Mouse (Mus musculus): ENCODE results near the gene Fgf2. TPM values are rescaled to one million over a fixed set of nuclear protein-coding genes. Genes with fewer than 3 reads are reported as not detected.

The Fgf2 gene
- total and polyA plus RNA-seq, 3 experiments = 0.95 to 6.8 (median 3.9) TPM

- Histone ChIP-seq H3K4me3 (ENCODE audit: low read depth, low read length) (no peak overlapping the region), H3K4me1 (ENCODE audit: insufficient read depth, low read depth, low read length) (peaks cover 27% of the 10 kb centered on the region), H3K36me3 (replicated peaks) (peaks cover 46% of the 10 kb centered on the region), H3K9me3 (replicated peaks) (no peaks in the 10 kb centered on the region), H3K27me3 (ENCODE audit: insufficient read depth, low read length) (no peaks in the 10 kb centered on the region)
- DNase-seq (ENCODE audit: low spot score) = no peak
- no peak for ATAC-seq (ENCODE audit: extremely low read depth, insufficient number of reproducible peaks, low FRiP score, poor library complexity, severe bottlenecking)
- no peak for TF ChIP-seq CTCF (IDR thresholded peaks at IDR 0.05; ENCODE audit: low read depth, low read length)
Observed at GRCm38 (mm10) chr3:37413446-37413845, 65.3 kb downstream of the Fgf2 start.

GRCm38 (mm10) chr3:37414413-37414960 is 66.3 kb downstream of the Fgf2 start:
- TF ChIP-seq POLR2AphosphoS5 (IDR thresholded peaks at IDR 0.05; ENCODE audit: insufficient replicate concordance, low read depth, low read length) (no peak), CTCF (IDR thresholded peaks at IDR 0.05; ENCODE audit: low read depth, low read length) (0 out of 2 replicates have a peak, but pooled peaks have one; percentile 20)
- peak; percentile 29; the same call in 1 of the 2 replicates for ATAC-seq (ENCODE audit: extremely low read depth, insufficient number of reproducible peaks, low FRiP score, poor library complexity, severe bottlenecking)
- no peaks in the 10 kb centered on the region for H3K27me3 ChIP-seq (ENCODE audit: insufficient read depth, low read length)

GRCm38 (mm10) chr3:37418341-37418740 is 70.2 kb downstream of the Fgf2 start:
- H3K4me1 ChIP-seq (ENCODE audit: insufficient read depth, low read depth, low read length) = peaks cover 46% of the 10 kb centered on the region
- no peaks in the 10 kb centered on the region for H3K9me3 ChIP-seq (replicated peaks)
- ATAC-seq (ENCODE audit: extremely low read depth, insufficient number of reproducible peaks, low FRiP score, poor library complexity, severe bottlenecking) (no peak), DNase-seq (ENCODE audit: low spot score) (no peak)
- peak overlapping the region; percentile 95 for H3K4me3 ChIP-seq (ENCODE audit: low read depth, low read length)
- peaks cover 24% of the 10 kb centered on the region for H3K36me3 ChIP-seq (replicated peaks)
- no peaks in the 10 kb centered on the region for H3K27me3 ChIP-seq (ENCODE audit: insufficient read depth, low read length)
- TF ChIP-seq POLR2AphosphoS5 (IDR thresholded peaks at IDR 0.05; ENCODE audit: insufficient replicate concordance, low read depth, low read length) (no peak), CTCF (IDR thresholded peaks at IDR 0.05; ENCODE audit: low read depth, low read length) (no peak), TAL1 (conservative IDR thresholded peaks at IDR 0.05; ENCODE audit: low read depth, low read length) (no peak), GATA2 (IDR thresholded peaks at IDR 0.05; ENCODE audit: borderline replicate concordance, low read depth, low read length) (no peak), GATA1 (IDR thresholded peaks at IDR 0.05; ENCODE audit: borderline replicate concordance, low read length) (no peak)

More at GRCm38 (mm10) chr3:37414413-37414960, 66.3 kb downstream of the Fgf2 start:
- Histone ChIP-seq H3K4me1 (ENCODE audit: insufficient read depth, low read depth, low read length) (peaks cover 34% of the 10 kb centered on the region), H3K9me3 (replicated peaks) (no peaks in the 10 kb centered on the region), H3K36me3 (replicated peaks) (peaks cover 45% of the 10 kb centered on the region), H3K4me3 (ENCODE audit: low read depth, low read length) (no peak overlapping the region)
- no peak for DNase-seq (ENCODE audit: low spot score)

GRCm38 (mm10) chr3:37418961-37419457 is 70.9 kb downstream of the Fgf2 start:
- TF ChIP-seq TAL1 (conservative IDR thresholded peaks at IDR 0.05; ENCODE audit: low read depth, low read length) (no peak), GATA1 (IDR thresholded peaks at IDR 0.05; ENCODE audit: borderline replicate concordance, low read length) (no peak), CTCF (IDR thresholded peaks at IDR 0.05; ENCODE audit: low read depth, low read length) (no peak), GATA2 (IDR thresholded peaks at IDR 0.05; ENCODE audit: borderline replicate concordance, low read depth, low read length) (no peak), POLR2AphosphoS5 (IDR thresholded peaks at IDR 0.05; ENCODE audit: insufficient replicate concordance, low read depth, low read length) (no peak)
- no peaks in the 10 kb centered on the region for H3K9me3 ChIP-seq (replicated peaks)
- H3K4me1 ChIP-seq (ENCODE audit: insufficient read depth, low read depth, low read length) = peaks cover 44% of the 10 kb centered on the region
- DNase-seq (ENCODE audit: low spot score) (peak; percentile 48), ATAC-seq (ENCODE audit: extremely low read depth, insufficient number of reproducible peaks, low FRiP score, poor library complexity, severe bottlenecking) (peak; percentile 23)
- H3K4me3 ChIP-seq (ENCODE audit: low read depth, low read length) = peak overlapping the region; percentile 95
- peaks cover 29% of the 10 kb centered on the region for H3K36me3 ChIP-seq (replicated peaks)
- H3K27me3 ChIP-seq (ENCODE audit: insufficient read depth, low read length) = no peaks in the 10 kb centered on the region

GRCm38 (mm10) chr3:37419458-37419991 is 71.4 kb downstream of the Fgf2 start, which contains the start of gene Spata5:
Gene Spata5 (plus strand): TSS chr3:37419896.
- DNase-seq (ENCODE audit: low spot score) (peak; percentile 90), ATAC-seq (ENCODE audit: extremely low read depth, insufficient number of reproducible peaks, low FRiP score, poor library complexity, severe bottlenecking) (peak; percentile 81)
- Histone ChIP-seq H3K36me3 (replicated peaks) (peaks cover 31% of the 10 kb centered on the region), H3K4me3 (ENCODE audit: low read depth, low read length) (peak within 1 kb of the TSS; percentile 95), H3K27me3 (ENCODE audit: insufficient read depth, low read length) (no peaks in the 10 kb centered on the region), H3K4me1 (ENCODE audit: insufficient read depth, low read depth, low read length) (peaks cover 40% of the 10 kb centered on the region), H3K9me3 (replicated peaks) (no peaks in the 10 kb centered on the region)
- TF ChIP-seq POLR2AphosphoS5 (IDR thresholded peaks at IDR 0.05; ENCODE audit: insufficient replicate concordance, low read depth, low read length) = no peak
- TF ChIP-seq CTCF (IDR thresholded peaks at IDR 0.05; ENCODE audit: low read depth, low read length) = no peak
- no peak for TF ChIP-seq GATA1 (IDR thresholded peaks at IDR 0.05; ENCODE audit: borderline replicate concordance, low read length)
- no peak for TF ChIP-seq TAL1 (conservative IDR thresholded peaks at IDR 0.05; ENCODE audit: low read depth, low read length)
- no peak for TF ChIP-seq GATA2 (IDR thresholded peaks at IDR 0.05; ENCODE audit: borderline replicate concordance, low read depth, low read length)

GRCm38 (mm10) chr3:37420072-37420471 is 71.9 kb downstream of the Fgf2 start, which contains the start of gene Nudt6:
Gene Nudt6 (minus strand): TSS chr3:37420211.
- TF ChIP-seq GATA2 (IDR thresholded peaks at IDR 0.05; ENCODE audit: borderline replicate concordance, low read depth, low read length) (no peak), GATA1 (IDR thresholded peaks at IDR 0.05; ENCODE audit: borderline replicate concordance, low read length) (no peak), POLR2AphosphoS5 (IDR thresholded peaks at IDR 0.05; ENCODE audit: insufficient replicate concordance, low read depth, low read length) (no peak), TAL1 (conservative IDR thresholded peaks at IDR 0.05; ENCODE audit: low read depth, low read length) (no peak), CTCF (IDR thresholded peaks at IDR 0.05; ENCODE audit: low read depth, low read length) (no peak)
- DNase-seq (ENCODE audit: low spot score) = peak; percentile 73
- H3K27me3 ChIP-seq (ENCODE audit: insufficient read depth, low read length) = no peaks in the 10 kb centered on the region
- peaks cover 32% of the 10 kb centered on the region for H3K36me3 ChIP-seq (replicated peaks)
- peaks cover 37% of the 10 kb centered on the region for H3K4me1 ChIP-seq (ENCODE audit: insufficient read depth, low read depth, low read length)
- no peaks in the 10 kb centered on the region for H3K9me3 ChIP-seq (replicated peaks)
- peak; percentile 43 for ATAC-seq (ENCODE audit: extremely low read depth, insufficient number of reproducible peaks, low FRiP score, poor library complexity, severe bottlenecking)
- H3K4me3 ChIP-seq (ENCODE audit: low read depth, low read length) = peak within 1 kb of the TSS; percentile 95

All from G1E (cell line).